Mouse (Mus musculus): Measurements from ENCODE around the gene Psen1. TPM values are rescaled to one million over a fixed set of nuclear protein-coding genes. Genes with fewer than 3 reads are reported as not detected.

Gene Psen1
- polyA plus RNA-seq, 1 experiment from 2014 or later: 57.2 TPM

- no peak for DNase-seq (ENCODE audit: low spot score)
Observed at GRCm38 (mm10) chr12:83723037-83723436, 35.1 kb downstream of the Psen1 start.

- DNase-seq (ENCODE audit: low spot score): no peak
Observed at GRCm38 (mm10) chr12:83726510-83727308, 38.8 kb downstream of the Psen1 start.

GRCm38 (mm10) chr12:83732225-83732624 is 44.3 kb downstream of the Psen1 start:
- DNase-seq (ENCODE audit: low spot score): no peak

GRCm38 (mm10) chr12:83734047-83734446 is 46.1 kb downstream of the Psen1 start:
- DNase-seq (ENCODE audit: low spot score): no peak

GRCm38 (mm10) chr12:83736236-83736635 is 48.3 kb downstream of the Psen1 start:
- no peak for DNase-seq (ENCODE audit: low spot score)

GRCm38 (mm10) chr12:83738651-83739050 is 50.7 kb downstream of the Psen1 start:
- DNase-seq (ENCODE audit: low spot score): no peak

DNA sequence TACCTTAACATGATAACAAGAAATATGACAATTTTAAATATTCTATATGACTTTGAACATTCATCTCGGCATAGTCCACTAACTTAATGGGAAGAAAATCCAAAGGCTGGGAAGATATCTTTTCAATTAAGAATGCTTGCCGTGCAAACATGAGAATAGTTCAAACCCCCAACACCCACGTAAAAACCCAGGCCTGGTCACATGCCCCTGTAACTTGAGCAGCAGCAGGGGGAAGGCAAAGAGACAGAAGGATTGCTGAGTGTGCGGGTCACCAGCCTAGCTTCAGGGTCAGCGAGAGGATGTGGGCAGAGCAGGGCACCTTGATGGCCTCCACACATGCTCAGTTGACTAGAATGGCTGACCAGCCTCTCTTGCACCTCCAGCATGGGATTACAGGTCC is 53.8 kb downstream of the Psen1 start:
- no peak for DNase-seq (ENCODE audit: low spot score)

DNA sequence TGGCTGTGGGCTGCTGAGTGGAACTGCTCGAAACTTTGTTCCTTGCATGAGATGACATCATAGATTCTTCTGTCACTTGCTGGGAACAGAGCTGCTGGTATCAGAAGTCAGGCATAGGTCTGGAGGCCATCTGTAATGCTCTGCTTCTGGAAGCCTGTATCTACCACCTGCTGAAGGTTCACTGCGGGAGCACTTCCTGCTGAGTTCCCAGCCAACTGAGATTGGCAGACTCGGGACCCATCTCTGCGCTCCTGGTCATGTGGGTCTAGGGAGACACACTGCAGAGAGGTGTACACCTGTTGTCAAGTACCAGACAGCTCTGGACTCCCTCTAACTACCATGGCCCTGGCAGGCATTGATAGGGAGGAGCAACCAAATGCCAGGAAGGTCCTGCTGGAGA is 54.9 kb downstream of the Psen1 start:
- no peak for DNase-seq (ENCODE audit: low spot score)

GRCm38 (mm10) chr12:83743712-83744111 is 55.8 kb downstream of the Psen1 start:
- DNase-seq (ENCODE audit: low spot score): no peak

GRCm38 (mm10) chr12:83749186-83749585 is 61.2 kb downstream of the Psen1 start:
- no peak for DNase-seq (ENCODE audit: low spot score)

GRCm38 (mm10) chr12:83752495-83752894 is 64.5 kb downstream of the Psen1 start:
- no peak for DNase-seq (ENCODE audit: low spot score)

GRCm38 (mm10) chr12:83758735-83759134 is 70.8 kb downstream of the Psen1 start:
- no peak for DNase-seq (ENCODE audit: low spot score)

DNA sequence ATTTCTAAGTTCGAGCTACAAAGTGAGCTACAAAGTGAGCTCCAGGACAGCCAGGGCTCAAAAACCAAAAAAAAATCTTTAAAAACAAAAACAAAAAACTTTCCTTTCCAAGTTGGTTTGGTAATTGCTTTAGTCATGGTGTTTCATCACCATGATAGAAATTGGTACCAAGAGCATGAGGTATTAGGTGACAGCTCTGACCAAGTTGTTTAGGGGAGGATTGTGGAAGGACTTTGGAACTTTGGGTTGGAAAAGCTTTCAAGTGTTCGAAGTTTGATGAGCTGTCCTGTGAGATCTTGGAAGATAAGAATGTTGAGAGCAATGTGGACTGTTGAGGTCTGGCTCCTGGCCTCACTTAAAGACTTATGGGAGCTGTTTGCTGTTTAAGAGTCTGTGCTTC is 72.2 kb downstream of the Psen1 start:
- DNase-seq (ENCODE audit: low spot score): no peak

GRCm38 (mm10) chr12:83762706-83763105 is 74.8 kb downstream of the Psen1 start:
- peak; percentile 6 for DNase-seq (ENCODE audit: low spot score)

GRCm38 (mm10) chr12:83763311-83764043 is 75.5 kb downstream of the Psen1 start, which contains the start of gene Papln:
Papln (plus strand) TSS chr12:83763634.
- peak; percentile 16 for DNase-seq (ENCODE audit: low spot score)

DNA sequence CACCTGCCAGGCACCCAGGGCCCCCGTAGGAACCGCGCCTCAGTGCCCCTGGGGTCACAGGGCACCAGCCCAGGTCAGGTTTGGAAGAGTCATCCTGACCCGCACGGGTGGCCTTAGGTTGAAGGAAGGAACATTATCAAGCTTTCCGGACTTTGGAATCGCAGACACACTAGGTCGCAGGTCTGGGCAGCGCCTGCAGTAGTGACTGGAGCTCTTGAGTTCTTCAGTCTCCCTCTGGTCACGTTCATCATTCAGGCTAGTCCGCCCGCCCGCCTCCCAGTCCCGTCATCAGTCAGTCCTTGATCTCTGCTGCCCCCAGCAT is 76.1 kb downstream of the Psen1 start:
- DNase-seq (ENCODE audit: low spot score): no peak

- DNase-seq (ENCODE audit: low spot score): no peak
Observed at GRCm38 (mm10) chr12:83764519-83764918, 76.6 kb downstream of the Psen1 start.

- DNase-seq (ENCODE audit: low spot score): no peak
Observed at GRCm38 (mm10) chr12:83765965-83766603, 78.1 kb downstream of the Psen1 start.

DNA sequence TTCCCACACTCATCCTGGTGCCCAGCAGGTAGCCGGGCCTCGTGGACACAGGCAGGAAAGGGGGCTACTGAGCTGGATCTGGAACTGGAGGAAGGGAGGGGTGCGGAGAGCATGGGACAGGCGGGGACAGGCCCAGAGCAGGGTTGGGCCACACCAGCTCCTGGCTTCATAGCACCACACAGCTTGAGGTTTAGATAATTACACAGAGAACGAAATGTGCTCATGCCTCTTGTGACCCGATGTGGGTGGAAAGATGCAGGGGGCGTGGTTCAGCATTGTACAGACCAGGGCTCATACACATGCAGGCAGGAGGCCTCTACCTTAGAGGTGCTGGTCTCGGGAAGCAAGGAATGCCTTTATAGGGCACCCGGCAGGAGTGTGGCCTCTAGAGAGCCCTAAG is 79.9 kb downstream of the Psen1 start:
- no peak for DNase-seq (ENCODE audit: low spot score)

DNA sequence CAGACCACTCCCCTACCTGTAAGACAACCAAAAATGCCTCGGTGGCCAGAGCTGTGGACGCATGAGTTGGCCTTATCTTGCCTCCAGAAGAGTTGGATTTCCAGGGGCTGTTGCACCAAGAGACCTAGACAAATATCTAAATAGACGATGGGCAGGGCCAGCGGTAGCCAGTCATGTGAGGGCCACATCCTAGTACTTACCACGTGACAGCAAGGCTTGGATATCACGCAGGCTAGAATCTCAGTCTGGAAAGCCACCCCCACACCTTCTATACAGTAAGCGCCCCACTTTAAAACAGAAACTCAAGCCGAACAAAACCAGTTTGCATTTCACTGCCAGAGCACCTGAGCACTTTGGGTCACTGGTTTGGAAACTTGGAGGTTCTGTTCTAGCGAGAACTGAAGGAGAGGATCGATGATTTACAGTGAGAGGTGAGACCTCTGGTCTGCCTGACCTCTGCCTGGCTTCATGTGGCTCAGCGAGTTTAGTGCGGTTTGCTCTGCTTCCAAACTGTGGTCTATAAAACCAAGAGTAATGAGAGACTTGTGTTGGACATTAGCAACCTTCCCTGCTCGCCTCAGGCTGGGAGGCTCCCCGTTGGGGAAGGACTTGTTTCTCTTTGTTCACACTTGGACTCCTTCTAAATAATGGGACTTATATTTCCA is 80.4 kb downstream of the Psen1 start:
- DNase-seq (ENCODE audit: low spot score): no peak

DNA sequence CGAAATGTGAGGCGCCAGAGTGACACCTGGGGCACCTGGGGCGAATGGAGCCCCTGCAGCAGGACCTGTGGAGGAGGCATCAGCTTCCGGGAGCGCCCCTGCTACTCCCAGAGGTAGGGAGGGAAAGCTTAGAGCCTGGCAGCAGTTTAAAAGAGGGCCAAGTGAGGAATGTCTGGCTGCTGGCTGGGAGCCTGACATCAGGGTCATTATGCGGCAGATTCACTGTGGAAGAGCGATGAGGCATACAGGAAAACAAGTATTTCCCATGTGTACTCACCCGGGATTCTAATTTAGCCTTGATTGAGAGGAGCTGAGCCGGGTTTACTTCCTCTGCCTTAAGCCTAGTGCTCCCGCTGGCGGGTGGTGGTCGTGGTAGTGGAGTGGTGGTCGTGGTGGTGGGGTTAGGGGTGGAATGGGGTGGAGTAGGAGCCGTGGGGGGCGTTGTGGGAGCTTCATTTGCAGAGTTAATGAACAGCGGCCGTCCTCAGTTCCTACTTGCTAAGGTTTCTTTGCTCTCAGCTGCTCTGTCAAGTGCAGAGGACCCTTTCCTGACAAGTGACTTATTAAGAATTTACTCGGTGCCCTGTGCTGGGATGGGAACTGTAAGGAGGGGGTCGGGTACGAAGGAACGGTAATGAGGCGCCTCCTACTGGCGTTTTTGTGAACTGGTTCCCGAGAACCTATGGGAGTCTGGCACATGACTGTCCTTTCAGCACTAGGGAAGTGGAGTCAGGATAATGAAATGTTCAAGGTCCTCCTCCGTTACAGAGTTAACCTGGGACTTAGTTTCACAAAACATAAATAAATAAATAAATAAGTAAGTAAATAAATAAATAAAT is 82.7 kb downstream of the Psen1 start:
- peak; percentile 44 for DNase-seq (ENCODE audit: low spot score)
